Mouse (Mus musculus) gonadal fat pad, adult 2 months (tissue): Measurements from ENCODE around the gene Nt5c3. TPM values are rescaled to one million over a fixed set of nuclear protein-coding genes. Genes with fewer than 3 reads are reported as not detected.
"Not testable (repeated sequence)": the region's sequence is repeated elsewhere in the genome, so short reads cannot be mapped to it uniquely, and the experiment has no call there.

Experiments
- DNase-seq: peaks from one replicate; pipeline ENCODE4 v3.0.0-alpha.2; 2012; ENCODE audit warnings: low read depth
- polyA plus RNA-seq: library from polyadenylated mRNA; depleted of rRNA; stranded (reverse); fragments of >200 nt; gene quantifications from 2 replicates; pipeline ENCODE4 v1.2.3, GENCODE M21; 2012

The Nt5c3 gene
- polyA plus RNA-seq, 1 experiment: 8.3 TPM

GRCm38 (mm10) chr6:56904330-56904729 is 19.4 kb downstream of the Nt5c3 start:
- no peak for DNase-seq

GRCm38 (mm10) chr6:56903831-56904230 is 19.9 kb downstream of the Nt5c3 start:
- no peak for DNase-seq

GRCm38 (mm10) chr6:56902606-56903520 is 20.9 kb downstream of the Nt5c3 start:
- DNase-seq: no peak

GRCm38 (mm10) chr6:56901824-56902386 is 21.8 kb downstream of the Nt5c3 start:
- no peak for DNase-seq

GRCm38 (mm10) chr6:56901336-56901735 is 22.4 kb downstream of the Nt5c3 start:
- DNase-seq: no peak

- DNase-seq: no peak
Observed at GRCm38 (mm10) chr6:56899601-56900000, 24.1 kb downstream of the Nt5c3 start.

GRCm38 (mm10) chr6:56890762-56891161 is 33.0 kb downstream of the Nt5c3 start:
- no peak for DNase-seq

- no peak for DNase-seq
Observed at GRCm38 (mm10) chr6:56888561-56888960, 35.2 kb downstream of the Nt5c3 start.

GRCm38 (mm10) chr6:56879352-56879955 is 44.3 kb downstream of the Nt5c3 start:
- DNase-seq: no peak

- DNase-seq: no peak
Observed at GRCm38 (mm10) chr6:56877985-56878384, 45.7 kb downstream of the Nt5c3 start.

- no peak for DNase-seq
Observed at GRCm38 (mm10) chr6:56876870-56877269, 46.9 kb downstream of the Nt5c3 start.

GRCm38 (mm10) chr6:56870027-56870426 is 53.7 kb downstream of the Nt5c3 start:
- no peak for DNase-seq

- no peak for DNase-seq
Observed at GRCm38 (mm10) chr6:56868565-56868964, 55.2 kb downstream of the Nt5c3 start.

GRCm38 (mm10) chr6:56866899-56867298 is 56.8 kb downstream of the Nt5c3 start:
- DNase-seq: not testable (repeated sequence)

GRCm38 (mm10) chr6:56860205-56860848 is 63.4 kb downstream of the Nt5c3 start:
- no peak for DNase-seq

GRCm38 (mm10) chr6:56856748-56857147 is 67.0 kb downstream of the Nt5c3 start:
- DNase-seq: peak; percentile 94

GRCm38 (mm10) chr6:56854803-56855202 is 68.9 kb downstream of the Nt5c3 start:
- no peak for DNase-seq

GRCm38 (mm10) chr6:56850315-56850714 is 73.4 kb downstream of the Nt5c3 start:
- no peak for DNase-seq

GRCm38 (mm10) chr6:56848974-56849373 is 74.8 kb downstream of the Nt5c3 start:
- DNase-seq: no peak

GRCm38 (mm10) chr6:56844365-56844764 is 79.4 kb downstream of the Nt5c3 start:
- DNase-seq: no peak

GRCm38 (mm10) chr6:56843229-56843628 is 80.5 kb downstream of the Nt5c3 start:
- DNase-seq: no peak

GRCm38 (mm10) chr6:56837621-56838020 is 86.1 kb downstream of the Nt5c3 start:
- DNase-seq: no peak
